Mouse (Mus musculus) embryonic facial prominence, embryonic 14.5 days (tissue): ENCODE results near the gene Timm44. TPM values are rescaled to one million over a fixed set of nuclear protein-coding genes. Genes with fewer than 3 reads are reported as not detected.

ENCODE experiments used
- ATAC-seq: fragments of 200-750 bp; cut with Nextera tagmentation; 2 replicates; pipeline ENCODE4 v1.8.0; 2017; ENCODE audit warnings: low read depth, moderate number of reproducible peaks, moderate TSS enrichment
- DNase-seq: peaks from one replicate; pipeline ENCODE4 v3.0.0-alpha.2; 2015; ENCODE audit warnings: low spot score
- H3K27ac ChIP-seq: fragments of 300-500 bp; sonication (generic); replicated peaks from 2 replicates; pipeline ENCODE4 v1.5.1; 2014; ENCODE audit warnings: low read depth, mild to moderate bottlenecking, low read length, moderate library complexity
- H3K27me3 ChIP-seq: fragments of 300-500 bp; sonication (generic); replicated peaks from 2 replicates; pipeline ENCODE4 v1.6.1; 2014; ENCODE audit warnings: low read length; ENCODE audit not compliant: control insufficient read depth, insufficient read depth
- H3K36me3 ChIP-seq: fragments of 300-500 bp; sonication (generic); 2 replicates; pipeline ENCODE4 v1.6.1; 2014; ENCODE audit warnings: low read length, mixed read lengths; ENCODE audit not compliant: control insufficient read depth, insufficient read depth
- H3K4me1 ChIP-seq: fragments of 300-500 bp; sonication (generic); 2 replicates; pipeline ENCODE4 v1.6.1; 2014; ENCODE audit warnings: antibody characterized with exemption, low read length; ENCODE audit not compliant: control insufficient read depth, insufficient read depth
- H3K4me2 ChIP-seq: fragments of 300-500 bp; sonication (generic); 2 replicates; pipeline ENCODE4 v1.6.1; 2014; ENCODE audit warnings: low read depth, mild to moderate bottlenecking, low read length, moderate library complexity, mixed read lengths
- H3K4me3 ChIP-seq: fragments of 300-500 bp; sonication (generic); 2 replicates; pipeline ENCODE4 v1.5.1; 2014; ENCODE audit warnings: low read depth, mild to moderate bottlenecking, low read length
- H3K9ac ChIP-seq: fragments of 300-500 bp; sonication (generic); 2 replicates; pipeline ENCODE4 v1.6.1; 2014; ENCODE audit warnings: low read depth, mild to moderate bottlenecking, low read length, moderate library complexity, mixed read lengths
- H3K9me3 ChIP-seq: fragments of 300-500 bp; sonication (generic); 2 replicates; pipeline ENCODE4 v1.6.1; 2016; ENCODE audit warnings: low read length; ENCODE audit not compliant: control insufficient read depth
- WGBS: fragments of 180-500 bp; shearing (Covaris S2); extraction: QIAGEN DNeasy Blood & Tissue Kit; methylation state at CpG from one replicate; pipeline ENCODE4 v1.1.7; 2014; 5-methylcytosine and 5-hydroxymethylcytosine counted together
- polyA plus RNA-seq: library from polyadenylated mRNA; unstranded; fragments of >200 nt; fragmentation: Nextera tagmentation; extraction: Ambion mirVana; gene quantifications from 2 replicates; pipeline ENCODE4 v1.2.1, GENCODE M21; 2014

Gene Timm44
- polyA plus RNA-seq, 1 experiment from 2014 or later: 65.4 TPM

GRCm38 (mm10) chr8:4318796-4319572 lies 43.3 kb upstream of the Timm44 start:
- Histone ChIP-seq H3K9ac (no peak overlapping the region), H3K27ac (no peak overlapping the region), H3K9me3 (no peaks in the 10 kb centered on the region), H3K36me3 (peaks cover 22% of the 10 kb centered on the region), H3K4me2 (no peak overlapping the region), H3K27me3 (no peaks in the 10 kb centered on the region), H3K4me1 (peaks cover 4% of the 10 kb centered on the region; the same call in 1 of the 2 replicates), H3K4me3 (no peak overlapping the region)
- DNase-seq: no peak
- no peak for ATAC-seq
- 80% methylated on average over 2 of the region's 2 CpGs for WGBS

GRCm38 (mm10) chr8:4318124-4318523 lies 42.4 kb upstream of the Timm44 start:
- 93% methylated on average over 5 of the region's 5 CpGs for WGBS
- ATAC-seq: no peak
- H3K4me2 ChIP-seq: no peak overlapping the region
- H3K9me3 ChIP-seq: no peaks in the 10 kb centered on the region
- no peak overlapping the region for H3K4me3 ChIP-seq
- H3K27ac ChIP-seq: no peak overlapping the region
- DNase-seq: no peak
- peaks cover 22% of the 10 kb centered on the region for H3K36me3 ChIP-seq
- no peaks in the 10 kb centered on the region for H3K27me3 ChIP-seq
- H3K4me1 ChIP-seq: peaks cover 4% of the 10 kb centered on the region; the same call in 1 of the 2 replicates
- H3K9ac ChIP-seq: no peak overlapping the region

DNA sequence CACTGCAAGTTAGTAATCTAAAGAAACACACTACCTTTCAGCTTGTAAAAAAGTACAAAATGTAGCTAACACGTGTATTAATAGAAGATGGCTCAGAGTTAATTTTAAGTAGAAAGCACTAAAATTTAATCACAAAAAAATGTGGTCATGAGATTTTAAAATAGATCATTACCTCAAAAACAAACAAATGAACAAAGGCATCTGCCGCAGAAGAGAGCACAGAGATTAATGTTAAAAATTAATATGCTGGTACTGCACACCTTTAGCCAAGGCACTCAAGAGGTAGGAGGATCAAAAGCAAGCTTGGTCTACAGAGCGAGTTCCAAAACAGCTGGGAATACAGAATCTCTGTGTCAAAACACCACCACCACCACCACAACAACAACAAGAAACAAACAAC lies 39.1 kb upstream of the Timm44 start:
- 91% methylated on average over 3 of the region's 3 CpGs for WGBS
- no peaks in the 10 kb centered on the region for H3K4me1 ChIP-seq
- H3K9me3 ChIP-seq: no peaks in the 10 kb centered on the region
- no peak for ATAC-seq
- no peaks in the 10 kb centered on the region for H3K27me3 ChIP-seq
- no peak overlapping the region for H3K9ac ChIP-seq
- peaks cover 24% of the 10 kb centered on the region for H3K36me3 ChIP-seq
- H3K27ac ChIP-seq: no peak overlapping the region
- DNase-seq: no peak
- H3K4me3 ChIP-seq: no peak overlapping the region
- no peak overlapping the region for H3K4me2 ChIP-seq

- ATAC-seq (no peak), DNase-seq (peak; percentile 13)
- Histone ChIP-seq H3K9ac (no peak overlapping the region), H3K36me3 (peaks cover 38% of the 10 kb centered on the region), H3K27ac (no peak overlapping the region), H3K4me2 (no peak overlapping the region), H3K27me3 (no peaks in the 10 kb centered on the region), H3K4me3 (no peak overlapping the region), H3K9me3 (no peaks in the 10 kb centered on the region), H3K4me1 (no peaks in the 10 kb centered on the region)
- 69% methylated on average over 3 of the region's 3 CpGs for WGBS
These were observed 37.8 kb upstream of the Timm44 start for GRCm38 (mm10) chr8:4313254-4314124.

GRCm38 (mm10) chr8:4312104-4312503 lies 36.4 kb upstream of the Timm44 start:
- Histone ChIP-seq H3K27me3 (no peaks in the 10 kb centered on the region), H3K27ac (no peak overlapping the region), H3K9ac (no peak overlapping the region), H3K36me3 (peaks cover 52% of the 10 kb centered on the region), H3K9me3 (no peaks in the 10 kb centered on the region), H3K4me3 (no peak overlapping the region), H3K4me1 (no peaks in the 10 kb centered on the region), H3K4me2 (no peak overlapping the region)
- DNase-seq (no peak), ATAC-seq (no peak)

GRCm38 (mm10) chr8:4305838-4306237 lies 30.1 kb upstream of the Timm44 start:
- H3K36me3 ChIP-seq: peaks cover 98% of the 10 kb centered on the region

DNA sequence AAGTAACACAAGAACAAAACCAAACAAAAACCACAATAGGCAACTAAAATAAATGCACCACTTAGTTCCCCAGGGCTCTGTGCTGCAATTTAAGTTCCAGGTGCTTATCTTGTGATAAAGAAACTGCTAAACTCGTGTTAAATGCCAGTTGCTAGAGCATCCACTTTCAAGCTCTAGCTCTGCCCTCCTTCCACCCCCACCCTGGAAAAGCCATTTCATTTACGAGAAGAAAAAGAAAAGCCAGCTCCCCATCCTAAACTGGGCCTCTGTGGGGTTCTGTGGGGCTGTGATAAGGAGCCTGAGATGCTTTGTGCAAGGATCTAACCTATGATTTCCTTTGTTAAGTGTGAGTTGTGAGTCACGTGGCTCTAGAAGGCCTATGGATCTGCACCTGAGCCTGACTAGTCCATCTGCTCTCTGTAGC lies 28.4 kb upstream of the Timm44 start:
- 92% methylated on average over 3 of the region's 3 CpGs for WGBS
- ATAC-seq (no peak), DNase-seq (no peak)
- H3K27me3 ChIP-seq: no peaks in the 10 kb centered on the region
- H3K4me2 ChIP-seq: no peak overlapping the region
- H3K9me3 ChIP-seq: no peaks in the 10 kb centered on the region
- H3K4me3 ChIP-seq: no peak overlapping the region
- H3K9ac ChIP-seq: no peak overlapping the region
- H3K36me3 ChIP-seq: peaks cover 98% of the 10 kb centered on the region
- no peak overlapping the region for H3K27ac ChIP-seq
- no peaks in the 10 kb centered on the region for H3K4me1 ChIP-seq

More at GRCm38 (mm10) chr8:4305838-4306237, 30.1 kb upstream of the Timm44 start:
- Histone ChIP-seq H3K4me3 (no peak overlapping the region), H3K27me3 (no peaks in the 10 kb centered on the region), H3K9ac (no peak overlapping the region), H3K9me3 (no peaks in the 10 kb centered on the region), H3K4me1 (no peaks in the 10 kb centered on the region), H3K27ac (no peak overlapping the region), H3K4me2 (no peak overlapping the region)
- 90% methylated on average over 2 of the region's 2 CpGs for WGBS
- no peak for DNase-seq
- ATAC-seq: no peak

DNA sequence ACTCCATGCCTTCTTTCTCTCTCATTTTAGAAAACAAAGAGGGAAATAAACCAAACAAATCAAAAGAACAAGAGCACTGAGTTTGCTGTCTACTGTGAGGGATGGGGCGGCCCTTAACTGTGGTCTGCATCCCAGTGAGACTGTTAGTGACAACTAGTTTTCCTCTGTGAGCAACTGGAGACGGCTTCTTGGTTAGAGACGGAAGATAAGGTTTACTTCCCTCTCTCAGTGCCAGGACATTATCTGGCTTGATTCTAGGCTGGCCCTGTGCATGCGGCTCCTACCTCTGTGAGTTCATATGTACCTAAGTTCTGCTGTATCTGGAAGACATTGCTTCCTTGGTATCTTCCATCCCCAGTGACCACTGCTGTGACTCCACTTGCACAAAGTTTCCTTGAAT lies 22.1 kb upstream of the Timm44 start:
- H3K9ac ChIP-seq: no peak overlapping the region
- ATAC-seq (no peak), DNase-seq (no peak)
- 95% methylated on average over 4 of the region's 4 CpGs for WGBS
- H3K27me3 ChIP-seq: no peaks in the 10 kb centered on the region
- H3K9me3 ChIP-seq: no peaks in the 10 kb centered on the region
- no peak overlapping the region for H3K27ac ChIP-seq
- peaks cover 95% of the 10 kb centered on the region for H3K36me3 ChIP-seq
- H3K4me3 ChIP-seq: no peak overlapping the region
- no peak overlapping the region for H3K4me2 ChIP-seq
- no peaks in the 10 kb centered on the region for H3K4me1 ChIP-seq
